Mouse (Mus musculus) kidney, postnatal 36 days (tissue): ENCODE measurements around the gene Slc9a3r2.

Source experiments
- DNase-seq, 2 experiments: peaks; one replicate each; pipeline ENCODE4 v3.0.0; 2021 to 2022; ENCODE audit warnings: mixed read lengths in 2 of 2

Slc9a3r2 gene

DNA sequence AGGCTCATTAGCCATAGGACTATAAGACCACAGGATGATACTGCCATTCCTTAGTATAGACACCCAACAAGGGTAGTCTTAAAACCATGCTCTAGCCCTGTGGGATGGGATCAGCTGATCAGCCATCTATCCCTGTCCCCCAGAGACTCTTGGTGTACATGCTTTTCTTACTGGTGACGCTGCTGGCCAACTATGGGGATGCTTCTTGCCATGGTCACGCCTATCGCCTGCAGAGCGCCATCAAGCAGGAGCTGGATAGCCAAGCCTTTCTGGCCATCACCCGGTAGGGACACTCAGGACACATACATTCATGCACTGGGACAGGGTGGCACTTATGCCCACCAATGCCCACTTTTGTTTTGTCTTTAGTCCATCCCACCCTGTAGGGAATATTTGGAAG, 58.4 kb downstream of the Slc9a3r2 start:
- DNase-seq = no peak

GRCm38 (mm10) chr17:24590943-24591342, 59.2 kb downstream of the Slc9a3r2 start:
- DNase-seq = no peak
